Mouse (Mus musculus) heart, adult 2 months (tissue): ENCODE measurements around the gene Maml2. TPM values are rescaled to one million over a fixed set of nuclear protein-coding genes. Genes with fewer than 3 reads are reported as not detected.

Experiments
- DNase-seq, 2 experiments: peaks; one replicate each; pipeline ENCODE4 v3.0.0; 2021
- H3K27ac ChIP-seq: fragments of 200-600 bp; 2 replicates; pipeline ENCODE4 v1.8.1; 2022
- H3K27me3 ChIP-seq: fragments of 200-500 bp; 2 replicates; pipeline ENCODE4 v1.6.1; 2012; ENCODE audit warnings: mild to moderate bottlenecking, low read length, inconsistent platforms, mixed read lengths; ENCODE audit not compliant: control insufficient read depth, insufficient read depth
- H3K36me3 ChIP-seq: fragments of 200-500 bp; 2 replicates; pipeline ENCODE4 v1.6.1; 2012; ENCODE audit warnings: low read length, inconsistent platforms; ENCODE audit not compliant: control insufficient read depth, insufficient read depth
- H3K4me1 ChIP-seq: fragments of 200-500 bp; 2 replicates; pipeline ENCODE4 v1.6.1; 2011; ENCODE audit warnings: low read length; ENCODE audit not compliant: control insufficient read depth, insufficient read depth
- H3K4me3 ChIP-seq: fragments of 200-600 bp; 2 replicates; pipeline ENCODE4 v1.8.1; 2022
- H3K79me2 ChIP-seq: fragments of 200-500 bp; replicated peaks from 2 replicates; pipeline ENCODE4 v1.6.1; 2012; ENCODE audit warnings: mild to moderate bottlenecking, inconsistent platforms, low read length, moderate library complexity, mixed read lengths; ENCODE audit not compliant: control insufficient read depth, insufficient read depth
- H3K9ac ChIP-seq: fragments of 200-500 bp; 2 replicates; pipeline ENCODE4 v1.6.1; 2012; ENCODE audit warnings: low read depth, mild to moderate bottlenecking, control low read depth, inconsistent platforms, low read length, mixed read lengths
- CTCF ChIP-seq: fragments of 200-600 bp; IDR thresholded peaks from 2 replicates; pipeline ENCODE4 v1.8.1; 2022; ENCODE audit warnings: antibody characterized with exemption, mild to moderate bottlenecking, moderate library complexity
- EP300 ChIP-seq: fragments of 200-500 bp; IDR thresholded peaks from 2 replicates; pipeline ENCODE4 v1.6.1; 2011; ENCODE audit warnings: low read depth, low read length, control low read depth; ENCODE audit not compliant: insufficient read depth
- POLR2A ChIP-seq: fragments of 200-500 bp; IDR thresholded peaks from 2 replicates; pipeline ENCODE4 v1.6.1; 2011; ENCODE audit warnings: mild to moderate bottlenecking, low read depth, low read length, control low read depth; ENCODE audit not compliant: insufficient read depth
- WGBS: fragments of 180-500 bp; shearing (Covaris S2); methylation state at CpG from one replicate; pipeline ENCODE4 v1.1.7; 2018; 5-methylcytosine and 5-hydroxymethylcytosine counted together
- intact Hi-C: fragments of 180-260 bp; cut with DNase I; formaldehyde crosslinking; loops from one replicate; pipeline ENCODE4 v1.15.1; 2025
- polyA plus RNA-seq: library from polyadenylated mRNA; depleted of rRNA; stranded (reverse); fragments of >200 nt; gene quantifications from 2 replicates; pipeline ENCODE4 v1.2.3, GENCODE M21; 2012
- total RNA-seq, 2 experiments: library from RNA; stranded (reverse); gene quantifications; 2 replicates each; pipeline ENCODE4 v1.2.3; 2021

Maml2 gene
- total and polyA plus RNA-seq, 3 experiments: 4.8 to 6.5 (median 5.7) TPM

- Histone ChIP-seq H3K27ac (no peak overlapping the region), H3K9ac (no peak overlapping the region), H3K36me3 (no peaks in the 10 kb centered on the region), H3K27me3 (no peaks in the 10 kb centered on the region), H3K4me3 (no peak overlapping the region), H3K4me1 (0 out of 2 replicates have a peak, but pooled peaks cover 1% of the 10 kb centered on the region), H3K79me2 (0 out of 2 replicates have a peak, but pooled peaks cover 4% of the 10 kb centered on the region)
- TF ChIP-seq EP300 (no peak), POLR2A (no peak), CTCF (no peak)
- DNase-seq: no peak
- intact Hi-C loops: no loop called here
- WGBS: 85% methylated on average over 3 of the region's 3 CpGs
Measured at GRCm38 (mm10) chr9:13623892-13624422, 326.2 kb downstream of the Maml2 start.

GRCm38 (mm10) chr9:13624780-13625179, 327.0 kb downstream of the Maml2 start:
- Histone ChIP-seq H3K4me1 (0 out of 2 replicates have a peak, but pooled peaks cover 1% of the 10 kb centered on the region), H3K79me2 (0 out of 2 replicates have a peak, but pooled peaks cover 4% of the 10 kb centered on the region), H3K36me3 (no peaks in the 10 kb centered on the region), H3K4me3 (no peak overlapping the region), H3K27ac (no peak overlapping the region), H3K27me3 (no peaks in the 10 kb centered on the region), H3K9ac (no peak overlapping the region)
- intact Hi-C loops: no loop called here
- WGBS: 64% methylated on average over 1 of the region's 1 CpGs
- DNase-seq: no peak
- TF ChIP-seq CTCF (no peak), POLR2A (no peak), EP300 (no peak)

- Histone ChIP-seq H3K4me1 (0 out of 2 replicates have a peak, but pooled peaks cover 1% of the 10 kb centered on the region), H3K79me2 (0 out of 2 replicates have a peak, but pooled peaks cover 4% of the 10 kb centered on the region), H3K4me3 (no peak overlapping the region), H3K9ac (no peak overlapping the region), H3K27ac (no peak overlapping the region), H3K36me3 (no peaks in the 10 kb centered on the region), H3K27me3 (no peaks in the 10 kb centered on the region)
- DNase-seq: no peak
- intact Hi-C loops: no loop called here
- WGBS: 98% methylated on average over 3 of the region's 3 CpGs
- no peak for TF ChIP-seq CTCF
- no peak for TF ChIP-seq EP300
- TF ChIP-seq POLR2A: no peak
Measured at GRCm38 (mm10) chr9:13625215-13625614, 327.5 kb downstream of the Maml2 start.

- TF ChIP-seq POLR2A (no peak), EP300 (no peak), CTCF (no peak)
- Histone ChIP-seq H3K4me1 (0 out of 2 replicates have a peak, but pooled peaks cover 1% of the 10 kb centered on the region), H3K79me2 (0 out of 2 replicates have a peak, but pooled peaks cover 4% of the 10 kb centered on the region), H3K4me3 (no peak overlapping the region), H3K27ac (no peak overlapping the region), H3K27me3 (no peaks in the 10 kb centered on the region), H3K36me3 (no peaks in the 10 kb centered on the region; the same call in 1 of the 2 replicates), H3K9ac (no peak overlapping the region)
- intact Hi-C loops: no loop called here
- 84% methylated on average over 3 of the region's 3 CpGs for WGBS
- no peak for DNase-seq
Measured at GRCm38 (mm10) chr9:13626480-13626879, 328.7 kb downstream of the Maml2 start.

GRCm38 (mm10) chr9:13633371-13633770, 335.6 kb downstream of the Maml2 start:
- WGBS: 15% methylated on average over 1 of the region's 1 CpGs
- H3K4me3 ChIP-seq: no peak overlapping the region
- H3K79me2 ChIP-seq: no peaks in the 10 kb centered on the region
- peaks cover 8% of the 10 kb centered on the region for H3K4me1 ChIP-seq
- peak; percentile 55 to 70 for DNase-seq
- intact Hi-C loops: no loop called here
- H3K27ac ChIP-seq: peak overlapping the region; percentile 58
- no peaks in the 10 kb centered on the region for H3K27me3 ChIP-seq
- no peak overlapping the region for H3K9ac ChIP-seq
- TF ChIP-seq POLR2A (no peak), EP300 (no peak)
- H3K36me3 ChIP-seq: peaks cover 1% of the 10 kb centered on the region; the same call in 1 of the 2 replicates

GRCm38 (mm10) chr9:13639655-13640054, 341.9 kb downstream of the Maml2 start:
- intact Hi-C loops: no loop called here

More at GRCm38 (mm10) chr9:13639655-13640054, 341.9 kb downstream of the Maml2 start:
- 56% methylated on average over 3 of the region's 3 CpGs for WGBS
- Histone ChIP-seq H3K4me3 (no peak overlapping the region), H3K36me3 (no peaks in the 10 kb centered on the region; the same call in 1 of the 2 replicates), H3K27ac (no peak overlapping the region), H3K4me1 (peaks cover 7% of the 10 kb centered on the region), H3K27me3 (no peaks in the 10 kb centered on the region), H3K79me2 (no peaks in the 10 kb centered on the region), H3K9ac (no peak overlapping the region)
- no peak for TF ChIP-seq EP300
- TF ChIP-seq POLR2A: no peak
- DNase-seq: no peak
